Mouse (Mus musculus): ENCODE measurements around the gene Rbm4. TPM values are rescaled to one million over a fixed set of nuclear protein-coding genes. Genes with fewer than 3 reads are reported as not detected.
"Not testable (repeated sequence)": the region's sequence is repeated elsewhere in the genome, so short reads cannot be mapped to it uniquely, and the experiment has no call there.

Rbm4 gene
- polyA plus RNA-seq (2012; rRNA removed): 39.5 and 48.7 TPM in 2 replicates

GRCm38 (mm10) chr19:4793831-4794422 is at the start of gene Rbm4:
Gene Rbm4, minus strand, starts transcription at chr19:4793901.
- WGBS: under 1% methylated on average over 31 of the region's 31 CpGs
- peak; percentile 100 for DNase-seq (ENCODE audit: low read depth, low spot score)

DNA sequence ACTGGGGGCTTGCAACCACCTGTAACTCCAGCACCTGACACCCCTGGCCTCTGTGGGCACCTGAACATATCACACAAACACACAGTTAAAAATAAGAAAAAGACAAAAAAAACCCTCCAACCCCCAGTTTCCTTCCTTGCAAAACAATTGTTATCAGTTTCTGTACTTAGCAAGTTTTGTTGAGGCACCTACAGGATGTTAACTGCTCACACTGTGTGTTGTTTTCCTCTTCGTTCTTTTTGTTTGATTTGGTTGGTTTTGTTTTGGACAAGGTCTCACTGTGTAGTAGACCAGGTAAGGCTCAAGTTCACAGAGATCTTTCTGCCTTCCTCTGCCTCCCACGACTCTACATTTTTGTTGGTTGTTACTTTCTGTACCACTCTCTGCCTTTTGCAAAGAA is 48.9 kb upstream of the Rbm4 start:
- WGBS: 47% methylated on average over 2 of the region's 2 CpGs
- DNase-seq (ENCODE audit: low read depth, low spot score): no peak

GRCm38 (mm10) chr19:4840848-4841247 is 47.1 kb upstream of the Rbm4 start:
- 77% methylated on average over 9 of the region's 9 CpGs for WGBS
- no peak for DNase-seq (ENCODE audit: low read depth, low spot score)

DNA sequence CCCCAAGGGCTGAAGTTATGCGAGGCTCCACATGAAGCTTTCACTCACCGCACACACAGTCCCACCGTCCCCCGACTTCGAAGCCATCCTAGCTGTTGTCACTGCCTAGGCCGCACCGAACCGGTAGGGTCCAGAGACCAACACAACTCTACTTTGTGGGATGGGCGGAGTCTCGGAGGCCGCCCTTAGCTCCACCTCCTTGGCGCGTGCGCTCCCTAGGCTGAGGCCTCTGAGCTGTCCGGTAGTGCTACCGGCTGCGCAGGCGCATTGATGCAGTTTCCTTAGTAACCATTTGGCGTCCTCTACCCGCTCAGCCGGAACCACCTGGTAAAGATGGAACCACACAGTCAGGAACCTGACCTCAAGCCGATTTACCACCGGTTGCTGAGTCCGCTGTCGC is 45.4 kb upstream of the Rbm4 start, which contains the start of the genes Ccs and Ccdc87:
TSS of gene Ccs (minus strand) at position 184 of the 400 bp plus-strand sequence.
TSS of gene Ccdc87 (plus strand) at position 218 of the 400 bp plus-strand sequence.
- DNase-seq (ENCODE audit: low read depth, low spot score): peak; percentile 90
- under 1% methylated on average over 25 of the region's 25 CpGs for WGBS

GRCm38 (mm10) chr19:4838526-4839140 is 44.9 kb upstream of the Rbm4 start:
- 12% methylated on average over 10 of the region's 10 CpGs for WGBS
- no peak for DNase-seq (ENCODE audit: low read depth, low spot score)

GRCm38 (mm10) chr19:4837049-4837448 is 43.3 kb upstream of the Rbm4 start:
- 94% methylated on average over 6 of the region's 6 CpGs for WGBS
- no peak for DNase-seq (ENCODE audit: low read depth, low spot score)

DNA sequence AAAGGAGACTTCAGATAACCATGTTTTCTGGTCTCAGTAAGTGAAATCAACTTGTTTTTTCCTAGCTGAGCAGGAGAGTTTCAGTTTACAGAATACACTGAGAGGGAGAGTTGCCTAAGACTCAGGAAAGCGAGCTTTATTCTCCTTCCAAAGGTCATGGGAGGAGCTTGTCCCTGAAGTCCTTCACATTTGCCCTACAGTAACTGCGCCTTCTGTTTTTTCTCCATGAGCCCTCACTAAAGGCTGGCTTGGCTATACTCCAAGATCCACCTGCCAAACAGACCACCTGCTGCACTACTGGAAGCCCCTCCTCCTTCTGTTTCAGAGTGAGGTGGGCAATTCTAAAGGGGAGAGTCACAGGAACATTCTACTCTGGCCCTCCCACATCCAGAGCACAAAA is 42.4 kb upstream of the Rbm4 start:
- WGBS: 33% methylated on average over 2 of the region's 2 CpGs

GRCm38 (mm10) chr19:4833977-4834376 is 40.3 kb upstream of the Rbm4 start:
- no peak for DNase-seq (ENCODE audit: low read depth, low spot score)
- 82% methylated on average over 8 of the region's 8 CpGs for WGBS

More for the DNA sequence above, 42.4 kb upstream of the Rbm4 start:
- DNase-seq (ENCODE audit: low read depth, low spot score): no peak

DNA sequence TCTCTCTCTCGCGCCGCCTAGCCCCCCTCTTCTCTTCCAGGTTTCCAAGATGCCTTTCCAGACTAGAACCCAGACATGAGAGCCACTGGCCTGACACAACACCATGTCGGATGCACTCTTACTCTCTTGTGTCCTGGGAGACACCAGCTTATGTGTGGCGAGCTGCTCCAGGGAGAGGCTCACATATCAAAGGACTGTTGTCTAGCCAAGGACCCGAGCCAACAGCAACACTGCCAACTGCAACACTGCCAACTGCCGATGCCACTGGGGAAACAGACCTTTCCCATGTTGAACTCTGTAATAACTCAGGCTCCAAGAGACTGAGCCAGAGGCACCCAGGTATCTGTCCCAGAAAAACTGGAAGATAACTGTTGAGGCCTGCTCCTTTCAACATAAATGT is 35.5 kb upstream of the Rbm4 start:
- no peak for DNase-seq (ENCODE audit: low read depth, low spot score)
- 21% methylated on average over 7 of the region's 7 CpGs for WGBS

- no peak for DNase-seq (ENCODE audit: low read depth, low spot score)
- WGBS: 35% methylated on average over 16 of the region's 16 CpGs
Measured at GRCm38 (mm10) chr19:4828444-4829114, 34.9 kb upstream of the Rbm4 start.

DNA sequence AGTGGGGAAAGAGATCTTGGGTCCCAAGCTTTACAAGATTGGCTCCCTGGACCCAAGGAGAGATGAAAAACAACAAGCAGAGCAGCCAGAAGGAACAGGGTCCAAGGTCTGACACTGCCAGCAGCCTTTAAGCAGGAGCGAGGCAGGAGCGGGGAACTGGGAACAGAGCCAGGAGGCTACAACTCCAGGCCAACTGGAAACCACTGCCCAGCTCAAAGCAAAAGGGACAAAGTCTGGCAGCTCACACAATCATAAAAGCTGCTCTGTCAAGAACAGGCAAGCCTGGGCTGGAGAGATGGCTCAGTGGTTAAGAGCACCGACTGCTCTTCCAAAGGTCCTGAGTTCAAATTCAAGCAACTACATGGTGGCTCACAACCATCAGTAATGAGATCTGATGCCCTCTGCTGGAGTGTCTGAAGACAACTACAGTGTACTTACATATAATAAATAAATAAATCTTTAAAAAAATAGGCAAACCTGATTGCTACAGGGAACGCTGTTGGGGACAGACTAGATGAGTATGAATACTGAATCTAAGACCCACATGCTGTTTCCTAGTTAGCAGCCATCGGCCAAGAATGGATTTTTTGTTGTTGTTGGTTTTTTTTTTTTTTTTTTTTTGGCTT is 27.1 kb upstream of the Rbm4 start:
- WGBS: 18% methylated on average over 5 of the region's 5 CpGs
- peak; percentile 93 for DNase-seq (ENCODE audit: low read depth, low spot score)

DNA sequence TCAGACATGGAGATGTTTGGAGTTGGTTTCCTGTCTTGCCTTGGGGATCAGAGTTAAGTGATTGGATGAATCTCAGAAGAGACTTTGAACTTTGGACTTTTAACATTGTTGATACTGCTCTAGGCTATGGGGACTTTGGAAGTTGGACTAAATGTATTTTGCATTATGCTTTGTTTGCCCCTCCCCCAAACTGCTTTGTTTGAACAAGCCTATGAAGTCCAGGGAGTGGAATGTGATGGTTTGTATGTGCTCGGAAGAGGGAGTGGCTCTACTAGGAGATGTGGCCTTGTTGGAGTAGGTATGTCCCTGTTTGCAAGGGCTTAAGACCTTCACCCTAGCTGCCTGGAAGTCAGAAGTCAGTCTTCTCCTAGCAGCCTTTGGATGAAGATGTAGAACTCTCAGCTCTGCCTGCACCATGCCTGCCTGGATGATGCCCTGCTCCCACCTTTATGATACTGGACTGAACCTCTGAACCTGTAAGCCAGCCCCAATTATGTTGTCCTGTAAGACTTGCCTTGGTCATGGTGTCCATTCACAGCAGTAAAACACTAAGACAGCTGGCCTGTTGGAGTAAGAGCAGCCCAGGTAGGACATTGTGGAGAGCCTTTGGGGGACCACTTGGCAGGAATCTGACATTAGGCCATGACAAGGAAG is 23.6 kb upstream of the Rbm4 start:
- DNase-seq (ENCODE audit: low read depth, low spot score): peak; percentile 84
- WGBS: 22% methylated on average over 1 of the region's 1 CpGs

DNA sequence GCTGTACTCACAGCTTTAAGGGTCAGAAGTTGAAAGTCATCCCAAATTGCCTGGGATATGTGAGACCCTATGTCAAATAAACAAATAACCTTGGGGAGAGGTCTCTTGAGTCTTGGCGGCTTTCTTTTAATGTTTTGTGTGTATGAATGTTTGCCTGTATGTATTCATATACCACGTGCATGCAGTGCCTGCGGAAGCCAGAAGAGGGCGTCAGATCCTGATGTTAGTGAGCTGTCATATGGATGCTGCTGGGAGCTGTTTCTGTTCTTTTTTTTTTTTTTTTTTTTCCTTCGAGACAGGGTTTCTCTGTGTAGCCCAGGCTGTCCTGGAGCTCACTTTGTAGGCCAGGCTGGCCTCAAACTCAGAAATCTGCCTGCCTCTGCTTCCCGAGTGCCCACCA is 19.3 kb upstream of the Rbm4 start:
- no peak for DNase-seq (ENCODE audit: low read depth, low spot score)
- WGBS: 87% methylated on average over 6 of the region's 6 CpGs

GRCm38 (mm10) chr19:4812334-4812949 is 18.7 kb upstream of the Rbm4 start:
- DNase-seq (ENCODE audit: low read depth, low spot score): not testable (repeated sequence)
- 66% methylated on average over 8 of the region's 8 CpGs for WGBS

DNA sequence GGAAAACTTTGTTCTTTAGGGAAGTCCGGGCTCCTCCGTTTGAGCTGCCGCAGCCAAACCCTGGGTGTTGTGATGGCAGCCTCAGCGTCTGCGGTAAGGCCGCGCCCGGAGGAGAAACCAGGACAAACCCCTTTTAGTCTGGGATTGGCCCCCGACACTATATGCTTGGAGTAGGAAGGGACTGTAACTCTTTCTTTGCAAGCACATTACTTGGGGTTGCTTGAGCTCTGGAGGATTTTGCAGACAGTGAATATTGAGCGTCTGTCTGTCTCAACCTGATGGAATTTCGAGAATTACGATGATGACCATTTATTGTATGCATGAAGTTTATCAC is 18.2 kb upstream of the Rbm4 start:
- under 1% methylated on average over 12 of the region's 12 CpGs for WGBS
- DNase-seq (ENCODE audit: low read depth, low spot score): no peak

DNA sequence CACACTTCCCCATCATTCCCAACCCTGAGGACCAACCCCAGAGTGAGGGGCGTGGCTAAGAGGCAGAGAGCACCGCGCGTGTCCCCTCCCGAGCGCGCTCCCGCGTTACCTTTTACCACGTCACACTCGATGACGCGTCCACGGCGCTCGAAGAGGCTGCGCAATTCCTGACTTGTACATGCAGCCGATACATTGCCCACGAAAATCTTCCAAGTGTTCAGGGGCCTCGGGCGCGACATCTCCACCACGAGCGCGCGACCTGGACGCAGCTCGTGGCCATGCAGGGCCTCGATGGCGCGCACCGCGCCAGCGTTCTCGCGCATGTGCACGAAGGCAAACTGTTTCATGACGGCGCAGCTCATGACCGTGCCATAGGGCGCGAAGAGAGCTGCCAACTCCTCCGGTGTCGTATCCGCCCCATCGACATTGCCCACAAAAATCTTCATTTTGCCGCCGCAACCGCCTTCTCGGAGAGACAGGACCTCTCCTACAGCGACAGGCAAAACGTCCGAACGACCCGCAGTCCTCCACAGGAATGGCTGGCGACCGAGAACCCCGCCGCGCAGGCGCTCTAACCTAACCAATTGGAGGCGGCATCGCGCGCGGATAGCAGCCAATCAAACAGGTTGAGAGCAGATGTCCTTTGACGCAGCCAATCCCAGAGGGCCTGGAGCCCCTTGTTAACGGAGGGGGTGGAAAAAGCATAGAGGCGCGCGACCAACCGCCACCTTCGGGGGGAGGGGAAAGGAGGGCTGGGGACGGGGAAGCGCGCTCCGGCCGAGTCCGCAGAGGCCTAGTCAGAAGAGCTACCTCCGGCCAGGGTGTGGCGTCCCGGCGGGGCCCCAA is 17.6 kb upstream of the Rbm4 start, which contains the start of the genes Gm21992 and Rbm14:
TSS of gene Gm21992 (minus strand) at position 550 of the 846 bp plus-strand sequence.
TSS of gene Rbm14 (minus strand) at position 572 of the 846 bp plus-strand sequence.
- DNase-seq (ENCODE audit: low read depth, low spot score): peak; percentile 98
- WGBS: under 1% methylated on average over 83 of the region's 83 CpGs

- 0% methylated on average over 17 of the region's 17 CpGs for WGBS
Measured at GRCm38 (mm10) chr19:4810746-4811062, 17.0 kb upstream of the Rbm4 start.

DNA sequence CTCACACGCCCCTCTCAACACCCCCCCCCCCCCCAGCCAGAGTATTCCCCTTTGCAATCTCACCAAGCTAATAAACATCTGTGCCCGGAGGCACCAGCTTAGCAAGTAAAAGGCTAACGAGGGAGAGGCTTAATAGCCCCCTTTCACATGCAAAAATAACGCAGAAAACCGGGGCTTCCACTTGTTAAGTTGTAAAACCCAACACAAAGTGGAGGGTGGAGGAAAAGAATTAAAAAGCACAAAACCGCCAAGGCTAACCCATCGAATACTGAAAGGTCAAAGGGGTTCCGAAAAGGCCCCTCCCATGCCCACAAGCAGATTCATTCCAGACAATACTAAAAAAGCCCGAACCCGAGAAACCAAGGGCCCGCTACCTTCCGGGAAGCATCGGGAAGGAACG is 16.6 kb upstream of the Rbm4 start:
- 0% methylated on average over 14 of the region's 14 CpGs for WGBS
- DNase-seq (ENCODE audit: low read depth, low spot score): no peak

More at GRCm38 (mm10) chr19:4810746-4811062, 17.0 kb upstream of the Rbm4 start:
- no peak for DNase-seq (ENCODE audit: low read depth, low spot score)

GRCm38 (mm10) chr19:4803283-4803682 is 9.6 kb upstream of the Rbm4 start:
- WGBS: 76% methylated on average over 10 of the region's 10 CpGs
- no peak for DNase-seq (ENCODE audit: low read depth, low spot score)
